Mouse (Mus musculus) right cerebral cortex, postnatal 25 days (tissue): ENCODE measurements around the gene Gm48552.
A peak's percentile ranks its signal among the peaks of the same experiment; 100 is the strongest.

Source experiments
- DNase-seq: peaks from one replicate; pipeline ENCODE4 v3.0.0; 2022

Gene Gm48552

DNA sequence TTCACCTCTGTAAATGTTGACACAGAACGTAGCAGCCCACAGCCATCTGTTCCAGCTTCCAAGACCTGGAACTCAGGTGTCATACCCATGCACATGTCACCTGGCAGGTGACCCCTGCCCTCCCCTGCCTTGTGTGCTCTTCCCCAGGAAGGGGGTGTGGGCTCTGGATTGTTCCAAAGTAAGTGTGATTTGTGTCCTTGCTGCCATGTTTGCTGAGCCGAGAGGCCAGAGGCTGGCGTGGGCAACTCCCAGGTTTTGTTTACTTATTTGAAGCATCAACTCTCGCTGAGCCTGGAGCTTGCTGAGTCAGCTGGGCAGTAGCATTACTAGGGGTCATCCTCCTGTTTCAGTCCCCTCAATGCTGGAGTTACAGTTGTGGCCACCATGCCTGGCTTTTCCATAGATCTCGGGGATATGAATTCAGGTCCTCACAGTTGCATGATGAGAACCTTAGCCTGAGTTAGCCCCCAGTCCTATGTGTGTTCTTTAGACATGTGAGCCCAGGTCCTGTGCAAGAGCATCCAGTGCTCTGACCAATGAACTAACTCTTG, at the start of gene Gm48552:
Gm48552 (plus strand) TSS at position 501 of the 551 bp plus-strand sequence.
- DNase-seq: no peak

DNA sequence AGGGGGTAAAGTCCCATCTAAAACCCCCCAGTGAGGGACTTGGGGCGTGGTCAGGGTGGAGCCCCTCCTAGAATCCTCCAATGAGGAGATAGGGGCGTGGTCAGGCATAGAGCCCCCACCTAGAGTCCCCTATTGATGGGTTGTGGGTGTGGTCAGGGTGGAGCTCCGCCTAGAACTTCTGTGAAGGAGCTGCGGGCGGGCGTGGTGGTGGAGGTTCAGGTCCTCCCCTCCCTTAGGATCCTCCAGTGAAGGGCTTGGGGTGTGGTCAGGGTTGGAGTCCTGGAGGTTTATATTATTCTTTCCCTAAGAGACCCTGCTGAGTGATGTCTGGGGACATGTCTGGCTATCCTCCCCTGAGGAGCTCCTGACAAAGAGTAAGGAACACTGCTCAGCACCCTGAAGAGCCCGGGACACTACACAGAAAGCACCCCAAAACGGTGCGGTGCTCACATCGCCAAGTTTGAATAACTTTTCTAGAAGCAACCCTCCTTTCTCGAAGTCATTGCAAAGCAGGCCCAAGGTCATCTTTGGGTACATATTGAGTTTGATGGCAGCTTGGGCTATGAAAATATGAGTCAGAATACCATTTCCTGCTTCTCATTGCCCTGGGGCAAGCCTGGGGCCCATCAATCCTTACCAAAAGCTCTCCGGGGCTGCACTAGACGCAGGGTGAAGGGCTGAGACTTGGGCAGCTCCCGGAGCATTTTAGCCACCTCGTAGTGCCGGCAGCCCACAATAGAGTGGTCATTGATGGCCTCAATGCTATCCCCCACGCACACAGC, 48.1 kb upstream of the Gm48552 start:
- no peak for DNase-seq

DNA sequence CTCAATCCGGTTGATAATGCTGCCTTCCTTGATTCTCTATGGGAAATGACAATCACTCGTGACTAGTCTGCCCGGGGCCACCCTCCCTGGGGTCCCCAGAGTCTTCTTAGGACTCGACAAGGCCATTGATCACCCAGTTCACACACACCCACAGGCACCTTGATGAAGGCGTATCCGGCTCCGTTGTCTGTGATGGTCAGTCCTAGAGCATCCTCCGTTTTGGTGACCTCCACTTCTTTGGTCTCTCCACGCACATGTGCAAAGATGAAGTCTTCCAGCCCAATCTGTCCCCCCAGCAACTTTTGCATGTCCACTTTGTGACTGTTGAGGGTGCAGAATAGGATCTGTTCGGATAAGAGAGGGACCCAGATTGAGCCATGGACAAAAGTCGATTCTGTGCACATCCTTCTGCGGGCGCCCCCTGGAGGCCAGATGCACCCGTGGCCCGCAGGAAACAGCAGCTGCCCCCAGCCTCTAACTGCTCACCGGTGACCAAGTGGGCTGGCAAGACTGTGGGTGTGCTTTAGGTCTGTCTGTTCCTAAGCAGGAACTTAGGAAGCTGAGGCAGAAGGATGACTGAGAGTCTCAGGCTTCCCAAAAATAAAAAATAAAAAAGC, 47.4 kb upstream of the Gm48552 start:
- no peak for DNase-seq

DNA sequence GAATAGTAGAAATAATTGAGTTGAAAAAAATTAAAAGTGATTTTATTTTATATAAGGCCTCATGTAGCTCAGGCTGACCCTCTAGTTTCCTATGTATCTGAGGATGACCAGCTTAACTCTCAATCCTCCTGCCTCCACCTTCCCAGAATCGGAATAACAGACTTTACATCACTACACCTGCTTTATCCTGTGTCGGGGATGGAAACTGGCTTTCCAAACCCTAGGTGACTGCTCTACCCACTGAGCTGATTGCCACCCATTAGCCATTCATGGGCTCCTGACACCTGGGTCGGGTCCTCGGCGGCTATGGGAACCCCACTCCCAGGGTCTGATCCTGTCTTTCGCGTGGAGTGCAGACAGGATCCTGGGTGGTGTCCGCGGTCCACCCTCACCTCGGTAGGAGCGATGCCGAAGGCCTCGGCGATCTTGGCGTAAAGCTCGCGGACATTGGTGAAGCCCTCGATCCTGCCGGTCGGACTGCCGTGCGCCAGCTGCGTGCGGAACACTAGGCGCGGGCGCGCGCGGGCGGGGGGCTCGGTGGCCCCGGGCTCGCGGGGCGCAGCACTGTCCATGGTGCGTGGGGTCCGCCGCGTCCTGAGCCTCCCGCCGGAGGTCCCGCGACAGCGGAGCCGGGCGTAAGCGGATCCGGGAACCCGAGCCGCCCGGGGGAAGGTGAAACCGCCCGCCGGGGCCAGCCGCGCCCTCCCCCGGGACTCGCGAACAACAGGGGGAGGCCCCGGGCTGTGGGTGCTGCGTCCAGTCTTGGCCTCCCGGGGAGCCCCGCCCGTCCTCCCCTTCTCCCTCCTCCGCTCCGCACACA, 45.9 kb upstream of the Gm48552 start, which contains the start of gene Gipc3:
Gipc3 (minus strand) TSS at position 581 of the 820 bp plus-strand sequence.
- DNase-seq: no peak

DNA sequence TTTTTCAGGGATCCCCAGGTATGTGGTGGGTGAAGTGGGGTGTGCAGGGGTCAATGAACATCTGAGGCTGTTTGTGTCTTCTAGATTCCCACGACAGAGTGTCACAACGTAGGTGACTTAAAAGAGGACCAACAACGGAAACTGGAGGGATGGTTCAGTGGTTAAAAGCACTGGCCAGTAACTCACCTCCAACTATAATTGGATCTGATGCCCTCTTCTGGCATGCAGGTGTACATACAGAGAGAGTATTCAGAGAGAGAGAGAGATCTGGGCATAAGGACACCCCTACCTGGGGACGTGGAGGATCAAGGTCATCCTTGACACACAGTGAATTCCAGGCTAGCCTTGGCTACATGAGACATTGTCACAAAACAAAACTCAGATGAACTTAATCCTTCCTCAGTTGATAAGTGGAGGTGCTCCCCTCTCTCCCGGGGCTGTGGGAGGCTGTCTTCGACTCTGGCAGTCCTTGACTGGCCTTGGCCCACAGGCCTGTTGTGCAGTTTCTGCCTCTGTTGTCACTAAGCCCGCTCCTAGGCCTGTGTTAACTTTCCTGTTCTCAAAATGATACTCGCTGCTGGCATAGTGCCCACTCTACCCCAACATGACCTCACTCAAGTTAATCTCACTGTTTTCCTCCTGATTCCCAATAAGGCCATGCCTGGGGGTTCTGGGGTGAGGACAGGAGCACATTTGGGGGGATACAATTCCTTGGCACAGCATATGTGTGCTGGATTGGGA, 44.2 kb upstream of the Gm48552 start:
- no peak for DNase-seq

DNA sequence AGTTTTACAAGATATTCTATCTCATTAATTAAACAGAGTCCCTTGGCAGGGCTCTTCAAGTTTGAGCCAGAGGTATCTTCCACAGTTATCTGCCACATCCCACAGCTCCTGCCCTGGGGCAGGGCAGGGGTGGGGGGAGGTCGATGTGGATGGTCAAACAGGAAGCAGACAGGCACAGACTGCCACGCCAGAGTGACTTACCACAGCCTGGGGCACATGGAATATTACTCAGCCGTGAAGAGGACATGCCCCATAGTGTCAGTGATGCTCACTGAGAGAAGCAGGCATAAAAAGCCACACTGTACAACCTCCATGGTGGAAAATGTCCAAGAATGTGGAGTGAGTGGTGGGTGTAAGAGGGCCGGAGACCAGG, 43.7 kb upstream of the Gm48552 start:
- no peak for DNase-seq

DNA sequence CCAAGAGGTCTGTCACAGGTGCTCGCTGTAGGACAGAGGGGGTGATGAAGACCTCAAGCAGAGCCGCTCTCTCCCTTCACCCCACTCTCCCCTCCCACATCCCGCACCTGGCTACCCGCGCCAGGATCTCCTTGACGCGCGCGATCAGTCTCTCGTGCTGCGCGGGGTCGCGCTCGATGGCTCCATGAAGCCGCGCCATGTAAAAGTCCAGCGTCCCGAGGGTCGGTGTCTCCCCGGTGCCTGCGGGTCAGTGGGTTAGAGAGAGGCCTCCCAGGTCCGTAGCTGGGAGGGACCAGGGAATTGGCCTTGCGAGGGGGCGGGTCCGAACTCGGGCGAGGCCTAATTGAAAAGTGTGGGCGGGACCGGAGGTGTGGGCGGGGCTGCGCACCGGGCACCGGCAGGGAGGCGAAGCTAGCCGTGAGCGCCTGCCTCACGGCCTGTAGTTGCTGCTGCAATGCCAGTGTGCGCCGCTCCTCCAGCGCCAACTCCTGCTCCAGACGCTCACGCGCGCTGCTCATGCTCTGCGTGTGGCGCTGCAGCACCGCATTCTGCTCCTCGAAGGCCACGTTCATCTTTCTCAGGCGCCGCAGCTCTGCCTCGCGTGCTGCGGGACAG, 42.2 kb upstream of the Gm48552 start:
- DNase-seq: peak; percentile 59

DNA sequence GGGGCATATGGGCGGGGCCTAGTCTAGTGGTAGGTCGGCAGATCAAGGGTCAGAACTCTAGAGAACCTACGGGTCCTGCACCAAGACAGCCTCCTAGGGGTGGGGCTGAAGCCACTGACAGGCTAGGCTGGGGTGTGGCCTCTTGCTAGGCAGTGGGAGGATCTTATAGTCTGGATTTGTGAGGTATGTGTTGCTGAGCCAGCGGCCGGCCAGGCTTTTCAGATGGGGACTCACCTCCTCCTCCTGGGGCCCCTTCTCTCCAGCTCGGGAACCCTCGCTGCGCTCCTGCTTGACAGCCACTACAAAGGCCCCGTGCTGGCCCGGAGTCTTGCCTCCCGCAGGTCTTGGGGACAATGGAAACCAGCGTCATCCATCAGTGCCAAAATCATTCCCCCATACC, 39.7 kb upstream of the Gm48552 start:
- DNase-seq: no peak

DNA sequence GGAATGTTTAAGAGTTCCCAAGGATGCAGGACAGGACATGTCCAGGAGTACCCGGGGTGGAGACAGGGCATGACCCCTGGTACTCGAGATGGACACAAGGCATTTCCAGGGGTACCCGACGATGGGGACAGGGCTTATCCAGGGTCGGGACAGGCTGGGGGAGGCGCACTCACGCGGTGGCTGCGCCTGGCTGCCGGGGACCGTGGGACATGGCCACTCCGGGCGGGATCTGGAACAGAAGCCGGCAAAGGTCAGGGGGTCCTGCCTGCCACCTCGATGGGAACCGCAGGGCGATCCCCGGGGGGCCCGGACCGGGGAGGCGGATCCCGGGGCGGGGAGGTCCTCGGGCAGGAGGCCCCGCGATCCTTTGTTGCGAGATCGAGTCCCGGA, 38.8 kb upstream of the Gm48552 start:
- DNase-seq: no peak

DNA sequence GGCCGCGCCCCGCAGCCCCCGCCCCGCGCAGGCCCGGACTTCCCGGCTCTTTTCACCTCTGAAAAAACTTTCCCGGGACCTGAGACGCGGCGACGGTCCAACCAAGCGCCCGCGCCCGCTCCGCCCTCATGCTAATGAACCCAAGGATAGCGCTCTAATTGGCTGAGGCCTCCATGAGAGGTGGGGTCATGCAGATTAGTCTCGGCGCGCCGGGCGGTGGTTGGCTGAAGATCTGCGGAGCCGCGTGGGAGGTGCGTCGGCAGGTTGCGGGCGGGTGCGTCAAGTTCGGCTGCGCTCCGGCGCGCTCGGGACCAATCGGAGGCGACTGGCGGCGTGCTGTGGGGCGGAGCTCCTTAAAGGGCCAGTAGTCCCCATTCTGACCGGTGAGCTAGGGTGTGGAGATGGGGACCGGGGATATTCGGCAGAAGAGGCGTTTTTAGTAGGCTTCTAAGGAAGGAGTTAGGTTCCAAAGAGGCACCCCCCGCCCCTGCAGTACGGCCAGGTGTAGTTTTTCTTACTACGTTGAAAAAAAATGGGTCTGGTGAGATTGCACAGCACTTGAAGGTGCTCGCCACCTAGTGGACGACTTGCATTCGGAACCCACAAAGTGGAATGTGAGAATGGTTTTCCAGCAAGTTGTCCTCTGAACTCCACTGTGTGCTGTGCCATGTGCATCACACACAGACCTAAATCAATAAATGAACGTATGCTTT, 38.3 kb upstream of the Gm48552 start, which contains the start of gene Hmg20b:
Hmg20b (minus strand) TSS at position 130 of the 713 bp plus-strand sequence.
- peak; percentile 100 for DNase-seq

DNA sequence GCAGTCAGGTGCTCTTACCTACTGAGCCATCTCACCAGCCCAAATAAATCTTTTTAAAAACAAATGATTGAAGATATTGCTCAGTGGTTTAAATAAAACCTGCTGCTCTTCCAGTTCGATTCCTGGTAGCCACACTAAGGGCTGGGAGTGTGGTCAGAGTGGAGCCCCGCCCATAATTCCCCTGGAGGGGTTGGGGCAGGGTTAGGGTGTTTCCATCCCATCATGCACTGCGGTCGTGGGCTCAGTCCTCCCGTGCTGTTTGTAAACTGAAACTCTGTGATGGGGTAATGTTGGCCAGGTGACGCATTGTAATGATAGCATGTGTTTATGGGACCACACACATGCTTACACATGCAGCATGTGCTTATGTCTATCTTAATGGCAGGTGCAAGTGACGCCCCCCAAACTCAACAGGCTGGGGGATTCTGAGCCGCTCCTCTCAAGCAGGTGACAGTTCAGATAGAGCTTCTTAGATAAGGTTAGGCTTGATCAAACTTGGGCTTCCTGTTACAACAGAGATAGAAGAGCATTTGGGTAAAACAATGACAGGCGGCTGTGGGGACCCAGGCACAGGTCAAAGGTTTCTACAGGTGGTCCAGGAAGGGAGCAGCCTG, 37.0 kb upstream of the Gm48552 start:
- no peak for DNase-seq

DNA sequence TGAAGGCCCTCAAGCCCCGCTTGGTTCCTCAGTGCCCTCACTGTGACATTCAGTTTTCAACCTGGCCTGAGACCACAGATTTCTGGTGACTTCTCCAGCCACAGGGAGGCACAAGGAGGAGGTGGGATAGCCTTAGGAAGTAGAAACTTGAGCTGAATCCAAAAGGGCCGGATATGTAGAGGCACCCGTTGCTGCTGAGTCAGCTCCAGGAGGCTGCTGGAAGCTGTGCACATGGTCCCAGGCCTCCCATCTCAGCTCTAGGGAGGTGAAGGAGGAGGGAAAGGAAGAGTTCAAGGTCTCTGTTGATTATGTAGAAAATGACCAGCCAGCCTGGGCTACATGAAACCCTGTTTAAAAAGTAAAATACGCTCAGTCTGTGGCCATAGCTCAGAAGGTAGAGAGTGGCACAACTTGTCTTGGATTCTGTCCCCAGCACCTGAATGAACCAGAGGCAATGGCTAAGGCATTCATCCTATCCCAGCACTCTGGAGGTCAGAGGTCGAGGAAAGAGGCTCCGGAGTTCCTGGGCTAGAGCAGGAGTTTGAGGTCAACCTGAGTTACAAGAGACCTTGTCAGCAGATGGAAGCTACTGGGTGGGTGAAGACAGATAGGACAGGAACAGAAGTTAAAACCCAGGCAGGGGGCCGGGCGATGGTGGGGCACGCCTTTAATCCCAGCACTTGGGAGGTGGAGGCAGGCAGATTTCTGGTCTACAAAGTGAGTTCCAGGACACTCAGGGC, 33.9 kb upstream of the Gm48552 start:
- no peak for DNase-seq

DNA sequence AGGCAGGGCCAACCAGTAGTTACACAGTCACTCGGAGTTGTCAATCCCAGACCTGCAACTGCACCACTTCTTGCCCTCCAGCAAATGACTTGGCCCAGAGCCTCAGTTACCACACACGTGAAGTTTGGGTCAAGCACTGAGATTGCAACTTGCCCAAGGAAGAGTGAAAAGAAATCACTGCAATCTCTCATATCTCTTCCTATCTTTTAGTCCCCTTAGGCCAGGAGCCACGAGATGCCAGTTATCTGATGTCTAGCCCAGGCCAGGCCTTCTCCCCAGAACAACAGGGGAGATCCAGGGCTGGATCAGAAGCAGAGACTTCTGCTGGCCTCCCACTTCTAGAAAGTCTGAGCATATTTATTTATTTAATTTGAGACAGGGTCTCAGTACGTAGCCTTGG, 33.3 kb upstream of the Gm48552 start:
- no peak for DNase-seq

DNA sequence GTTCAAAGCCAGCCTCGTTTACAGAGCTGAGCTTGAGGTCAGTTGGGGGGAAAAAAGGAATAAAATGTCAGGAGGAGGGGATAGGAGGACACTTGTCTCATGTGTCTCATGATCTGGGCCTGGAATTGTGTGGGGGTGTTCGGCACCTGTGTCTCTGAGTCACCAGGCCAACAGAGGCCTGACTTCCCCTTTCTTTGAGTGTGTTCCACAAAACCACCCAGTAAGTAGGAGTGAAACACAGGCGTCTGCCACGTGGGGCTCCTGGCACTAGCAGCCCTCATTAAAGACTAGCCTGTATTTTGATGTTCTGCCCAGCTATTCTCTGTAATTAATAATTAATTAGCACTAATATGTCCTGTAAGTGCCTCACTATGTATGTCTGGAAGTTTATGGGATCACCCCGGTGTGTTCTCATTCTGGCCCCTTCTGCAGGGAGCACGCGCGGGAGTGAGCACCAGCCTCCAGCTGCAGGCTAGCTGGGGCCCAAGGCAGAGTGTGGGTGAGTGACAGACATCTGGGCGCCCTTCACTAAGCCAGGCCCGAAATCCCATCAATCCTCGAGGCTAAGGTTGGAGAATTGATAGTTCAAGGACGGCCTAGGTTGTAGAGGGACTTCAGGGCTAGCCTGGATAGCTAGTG, 32.3 kb upstream of the Gm48552 start:
- no peak for DNase-seq

DNA sequence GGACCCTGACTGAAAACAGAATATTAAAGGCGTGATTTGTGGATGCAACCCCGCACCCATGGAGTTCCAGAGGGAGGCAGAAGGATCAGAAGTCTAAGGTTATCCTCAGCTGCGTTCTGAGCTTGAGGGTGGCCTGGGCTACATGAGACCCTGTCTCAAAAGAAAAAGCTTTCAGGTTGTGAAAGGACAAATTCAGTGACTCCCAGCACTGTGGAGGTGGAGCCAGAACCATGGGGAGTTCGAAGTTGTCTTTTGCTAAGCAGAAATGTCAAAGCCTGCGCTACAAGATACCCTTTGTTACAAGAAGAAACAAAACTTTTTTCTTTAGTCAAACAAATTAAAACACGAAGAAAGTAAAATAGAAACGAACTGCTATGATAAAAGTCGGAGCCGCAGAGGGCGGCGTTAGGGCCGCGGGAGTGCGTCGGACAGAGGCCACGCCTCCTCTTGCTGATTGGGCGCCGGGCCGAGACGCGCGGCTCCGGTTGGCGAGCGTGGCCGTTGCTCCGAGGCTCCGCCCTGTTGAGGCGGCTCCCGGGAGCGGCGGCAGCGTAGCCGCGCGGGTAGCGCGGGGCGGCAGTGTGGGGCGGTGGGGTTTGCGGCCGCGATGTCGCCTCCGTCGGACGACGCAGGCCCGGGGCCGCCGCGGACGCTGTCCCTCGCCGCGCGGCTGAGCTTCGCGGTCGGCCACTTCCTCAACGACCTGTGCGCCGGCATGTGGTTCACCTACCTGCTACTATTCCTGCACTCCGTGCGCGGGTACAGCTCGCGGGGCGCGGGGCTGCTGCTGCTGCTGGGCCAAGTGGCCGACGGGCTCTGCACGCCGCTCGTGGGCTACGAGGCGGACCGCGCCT, 31.6 kb upstream of the Gm48552 start, which contains the start of gene Mfsd12:
Mfsd12 (plus strand) TSS at position 501 of the 854 bp plus-strand sequence.
- DNase-seq: peak; percentile 93

DNA sequence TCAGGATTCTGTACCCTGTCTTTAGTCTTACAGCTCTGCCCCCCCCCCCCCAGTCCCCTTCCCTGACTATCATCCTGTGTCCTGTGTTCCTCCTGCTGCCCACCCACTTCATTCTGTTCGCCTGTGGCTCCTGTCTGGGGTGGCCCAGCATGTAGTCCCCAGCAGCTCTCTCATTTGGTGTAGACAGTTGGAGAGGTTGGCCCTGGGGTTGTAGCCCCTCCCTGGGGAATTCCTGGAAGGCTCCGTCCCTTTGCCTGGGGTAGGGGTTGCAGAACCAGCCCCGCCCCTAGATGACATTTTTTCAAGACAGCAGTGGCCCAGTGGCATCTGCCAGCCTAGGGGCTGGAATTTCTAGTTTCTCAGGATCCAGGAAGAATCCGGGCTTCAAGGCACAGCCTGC, 30.6 kb upstream of the Gm48552 start:
- no peak for DNase-seq

DNA sequence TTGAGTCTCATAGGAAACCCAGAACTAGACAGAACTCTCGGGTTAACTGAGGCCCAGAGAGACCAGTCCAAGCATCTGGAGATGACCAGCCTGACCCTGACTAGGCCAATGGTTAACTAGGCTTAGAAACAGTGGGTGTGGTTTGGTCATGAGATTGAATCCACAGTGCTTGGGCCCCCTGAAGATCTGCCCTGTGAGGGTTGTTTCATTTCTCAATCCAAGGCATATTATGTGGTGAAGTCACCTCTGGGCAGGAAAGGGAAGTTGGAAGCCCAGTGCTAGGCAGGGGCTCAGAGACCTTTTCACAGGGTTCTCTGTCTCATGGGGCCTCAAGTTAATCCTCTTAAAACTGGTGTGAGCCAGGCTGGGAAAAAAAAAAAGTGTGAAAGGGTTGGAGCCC, 30.0 kb upstream of the Gm48552 start:
- no peak for DNase-seq

DNA sequence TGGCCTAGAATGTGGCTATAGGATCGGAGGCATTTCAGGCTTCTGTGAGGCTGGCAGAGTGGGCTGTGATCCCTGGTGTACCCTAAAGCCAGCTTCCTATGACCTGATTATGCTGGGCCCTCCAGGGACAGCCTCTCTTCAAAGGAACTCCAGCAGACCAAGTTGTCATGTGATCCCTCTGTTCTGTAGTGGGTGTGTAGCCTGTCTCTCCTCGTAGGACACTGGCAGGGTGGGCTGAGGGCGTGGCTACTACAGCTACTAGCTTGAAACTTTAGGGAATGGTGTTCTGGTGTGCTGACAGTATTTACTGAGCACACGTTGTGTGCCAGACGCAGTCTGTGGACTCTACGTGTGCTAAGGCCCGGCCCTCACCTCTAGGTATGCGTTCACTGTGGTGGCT, 28.1 kb upstream of the Gm48552 start:
- DNase-seq: no peak
